Mouse (Mus musculus): Measurements from ENCODE around the gene S100a16.

GRCm38 (mm10) chr3:90526580-90526979, 10.5 kb upstream of the S100a16 start, which contains the start of gene S100a14:
- no peak for TF ChIP-seq POLR2A (IDR thresholded peaks at IDR 0.05; ENCODE audit: low read depth, low read length)
- TF ChIP-seq CTCF (conservative IDR thresholded peaks at IDR 0.05; ENCODE audit: insufficient read depth, insufficient read length, low read depth, low read length) = no peak

All from kidney, adult 2 months (tissue).